Mouse (Mus musculus): Measurements from ENCODE around the gene Cd300a. TPM values are rescaled to one million over a fixed set of nuclear protein-coding genes. Genes with fewer than 3 reads are reported as not detected.

Cd300a gene
- polyA plus RNA-seq (2015; fragmentation: Nextera tagmentation; extraction: Ambion mirVana), result 1.2 and 1.4 TPM in 2 replicates

DNA sequence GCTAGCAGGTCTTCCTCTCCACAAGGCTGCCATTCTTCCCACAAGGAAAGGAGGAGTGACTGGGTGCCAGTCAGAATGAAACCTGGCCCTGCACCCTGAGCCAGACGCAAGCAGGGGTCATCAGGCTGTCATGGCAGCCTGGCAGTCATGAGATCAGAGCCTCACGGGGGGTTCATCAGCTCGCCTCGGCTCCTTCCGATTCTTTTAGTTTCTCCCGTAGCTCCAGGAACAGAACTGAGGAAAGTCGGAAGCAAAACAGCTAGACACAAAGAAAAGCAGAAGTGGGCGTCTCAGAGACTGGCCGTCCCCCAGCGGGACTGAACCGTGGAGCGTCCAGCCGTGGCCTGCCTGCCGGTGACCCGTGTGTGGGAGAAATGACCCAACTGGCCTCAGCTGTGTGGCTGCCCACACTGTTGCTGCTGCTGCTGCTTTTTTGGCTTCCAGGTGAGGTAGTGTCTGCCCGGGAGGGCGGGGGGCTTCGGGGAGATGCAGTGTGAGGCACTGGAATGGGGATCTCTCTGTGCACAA is at the start of gene Cd300a:
Cd300a (plus strand) TSS at position 51 of the 528 bp plus-strand sequence.
- H3K27ac ChIP-seq (ENCODE audit: low read length), result no peak within 1 kb of the TSS
- ATAC-seq (replicated peaks; ENCODE audit: extremely low read depth, insufficient read depth, low FRiP score), result no peak

DNA sequence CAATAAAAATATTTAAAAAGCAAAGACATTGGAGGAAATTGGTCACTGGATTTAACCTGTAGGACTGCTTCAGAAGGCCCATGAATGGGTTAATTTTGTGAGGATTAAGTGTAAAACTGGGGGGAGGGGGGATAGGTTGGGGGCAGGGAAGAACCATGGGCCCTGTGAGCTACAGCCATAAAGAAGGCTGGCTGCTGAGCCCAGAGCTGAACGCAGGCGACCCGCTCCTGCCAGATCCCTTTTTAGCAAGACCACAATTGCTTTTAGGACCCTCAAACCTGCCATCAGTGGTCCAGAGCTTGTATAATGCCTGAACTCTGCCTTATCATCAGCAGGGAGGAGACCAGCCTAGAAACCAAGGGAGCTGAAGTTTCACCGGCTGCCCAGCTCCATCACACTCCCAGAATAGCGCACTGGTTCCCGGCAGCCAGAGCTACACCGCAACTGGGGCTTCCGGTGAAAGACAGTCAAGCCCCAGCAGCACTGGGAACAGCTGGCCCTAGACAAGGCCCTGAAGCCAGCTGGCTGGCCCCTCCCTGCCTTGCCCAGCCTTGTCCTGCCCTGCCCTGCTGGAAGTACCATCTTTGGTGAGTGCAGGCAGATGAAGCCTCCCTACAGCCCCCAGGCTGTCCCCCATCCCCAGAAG is 45.9 kb upstream of the Cd300a start:
- Histone ChIP-seq H3K9ac (ENCODE audit: low read length) (peak overlapping the region; percentile 2; the same call in 1 of the 2 replicates), H3K36me3 (ENCODE audit: control insufficient read depth, insufficient read depth) (no peaks in the 10 kb centered on the region), H3K4me2 (ENCODE audit: low read depth, low read length) (peak overlapping the region; percentile 10; the same call in 1 of the 2 replicates), H3K4me3 (ENCODE audit: low read length) (no peak overlapping the region), H3K4me1 (ENCODE audit: control insufficient read depth, insufficient read depth, low read length) (peaks cover 9% of the 10 kb centered on the region), H3K27me3 (ENCODE audit: control insufficient read depth, insufficient read depth, low read length) (no peaks in the 10 kb centered on the region; the same call in 1 of the 2 replicates), H3K9me3 (replicated peaks; ENCODE audit: control insufficient read depth, low read length) (peaks cover 3% of the 10 kb centered on the region), H3K27ac (ENCODE audit: low read length) (peak overlapping the region; percentile 70)
- WGBS, result 7% methylated on average over 8 of the region's 8 CpGs
- ATAC-seq (replicated peaks; ENCODE audit: extremely low read depth, insufficient read depth, low FRiP score), result peak; percentile 90

More for the DNA sequence above, at the start of gene Cd300a:
- Histone ChIP-seq H3K27me3 (ENCODE audit: control insufficient read depth, insufficient read depth, low read length) (no peaks in the 10 kb centered on the region), H3K4me1 (ENCODE audit: control insufficient read depth, insufficient read depth, low read length) (no peaks in the 10 kb centered on the region), H3K4me3 (ENCODE audit: low read length) (no peak within 1 kb of the TSS), H3K9ac (ENCODE audit: low read length) (no peak within 1 kb of the TSS), H3K4me2 (ENCODE audit: low read depth, low read length) (no peak within 1 kb of the TSS; the same call in 1 of the 2 replicates), H3K36me3 (ENCODE audit: control insufficient read depth, insufficient read depth) (no peaks in the 10 kb centered on the region), H3K9me3 (replicated peaks; ENCODE audit: control insufficient read depth, low read length) (no peaks in the 10 kb centered on the region)
- WGBS, result 58% methylated on average over 18 of the region's 18 CpGs

DNA sequence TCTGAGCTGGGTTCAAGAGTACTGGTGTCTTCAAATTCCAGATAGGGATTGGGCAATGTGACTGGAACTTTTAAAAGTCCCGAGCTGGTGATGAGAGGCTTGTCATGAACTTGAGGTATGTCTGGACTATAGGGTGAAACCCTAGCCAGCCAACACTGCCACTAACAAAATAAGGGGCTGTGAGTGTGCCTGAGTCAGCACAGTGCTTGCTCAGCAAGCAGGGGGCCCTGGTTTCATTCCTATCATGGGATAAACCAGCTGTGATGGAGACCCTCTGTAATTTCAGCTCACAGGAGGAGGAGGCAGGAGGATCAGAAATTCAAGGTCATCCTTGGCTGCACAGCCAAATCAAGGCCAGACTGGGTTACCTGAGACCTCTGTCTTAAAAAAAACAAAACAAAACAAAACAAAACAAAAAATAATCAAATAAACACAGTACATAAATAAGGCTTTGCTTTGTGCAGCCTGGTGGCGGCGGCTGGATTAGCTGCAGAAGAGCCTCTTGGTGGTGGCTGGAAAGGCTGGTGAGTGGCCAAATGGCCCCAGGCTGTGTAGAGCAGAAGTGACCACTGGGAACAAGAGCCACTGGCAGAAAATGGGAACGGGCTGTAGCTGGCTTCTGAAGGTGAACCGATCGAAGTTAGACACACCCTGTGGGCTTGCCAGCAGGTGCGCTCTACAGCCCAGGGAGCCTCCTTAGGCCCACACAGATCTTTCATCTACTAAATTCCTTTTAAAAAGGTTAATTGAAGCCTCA is 45.2 kb upstream of the Cd300a start:
- Histone ChIP-seq H3K36me3 (ENCODE audit: control insufficient read depth, insufficient read depth) (no peaks in the 10 kb centered on the region), H3K4me2 (ENCODE audit: low read depth, low read length) (no peak overlapping the region), H3K4me3 (ENCODE audit: low read length) (no peak overlapping the region), H3K27me3 (ENCODE audit: control insufficient read depth, insufficient read depth, low read length) (peaks cover 3% of the 10 kb centered on the region), H3K4me1 (ENCODE audit: control insufficient read depth, insufficient read depth, low read length) (peaks cover 9% of the 10 kb centered on the region), H3K9me3 (replicated peaks; ENCODE audit: control insufficient read depth, low read length) (peaks cover 3% of the 10 kb centered on the region), H3K27ac (ENCODE audit: low read length) (peak overlapping the region; percentile 70), H3K9ac (ENCODE audit: low read length) (no peak overlapping the region; the same call in 1 of the 2 replicates)
- ATAC-seq (replicated peaks; ENCODE audit: extremely low read depth, insufficient read depth, low FRiP score), result no peak
- 71% methylated on average over 7 of the region's 7 CpGs for WGBS

DNA sequence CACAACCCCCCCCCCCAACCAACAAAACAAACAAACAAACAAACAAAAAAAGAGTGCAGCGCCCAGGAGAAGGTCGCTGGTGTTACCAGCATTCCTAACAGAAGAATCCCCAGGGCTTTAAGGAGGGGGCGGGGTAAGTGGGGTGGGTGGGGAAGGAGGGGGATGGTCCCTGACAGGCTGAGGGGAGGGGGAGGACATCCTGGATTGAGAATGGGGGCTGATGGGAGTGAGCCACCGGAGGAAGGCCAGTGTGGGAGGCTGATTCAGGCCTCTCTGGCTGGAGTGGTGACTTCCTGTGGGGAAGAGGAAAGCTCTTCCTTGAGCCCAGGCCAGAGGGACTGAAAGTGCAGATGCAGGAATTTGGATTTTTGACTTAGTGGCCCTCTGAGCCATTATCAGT is 43.5 kb upstream of the Cd300a start:
- H3K9me3 ChIP-seq (replicated peaks; ENCODE audit: control insufficient read depth, low read length), result no peaks in the 10 kb centered on the region
- peaks cover 7% of the 10 kb centered on the region for H3K27me3 ChIP-seq (ENCODE audit: control insufficient read depth, insufficient read depth, low read length)
- no peak overlapping the region for H3K4me3 ChIP-seq (ENCODE audit: low read length)
- H3K4me1 ChIP-seq (ENCODE audit: control insufficient read depth, insufficient read depth, low read length), result peaks cover 14% of the 10 kb centered on the region
- H3K27ac ChIP-seq (ENCODE audit: low read length), result no peak overlapping the region
- H3K36me3 ChIP-seq (ENCODE audit: control insufficient read depth, insufficient read depth), result no peaks in the 10 kb centered on the region
- WGBS, result 69% methylated on average over 4 of the region's 4 CpGs
- ATAC-seq (replicated peaks; ENCODE audit: extremely low read depth, insufficient read depth, low FRiP score), result no peak
- H3K4me2 ChIP-seq (ENCODE audit: low read depth, low read length), result no peak overlapping the region
- no peak overlapping the region for H3K9ac ChIP-seq (ENCODE audit: low read length)

DNA sequence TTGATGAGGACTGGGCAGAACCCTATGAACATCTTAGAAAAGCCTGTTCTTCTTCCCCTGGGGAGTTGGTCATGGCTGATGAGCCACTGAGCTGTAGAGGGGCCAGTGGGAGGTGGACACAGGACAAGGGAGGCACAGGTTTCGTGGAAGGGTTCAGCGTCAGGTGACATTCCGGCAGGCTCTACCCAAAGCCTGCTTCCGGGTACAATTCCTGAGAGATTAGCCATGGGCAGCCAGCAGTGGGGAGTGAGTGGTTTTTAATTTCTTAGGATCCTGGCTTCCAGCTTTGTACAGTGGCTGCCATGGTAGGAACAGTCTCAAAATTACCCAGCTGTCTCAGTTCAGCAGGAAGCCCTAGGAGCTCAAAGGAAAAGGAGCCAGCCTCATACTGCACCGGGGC is 42.8 kb upstream of the Cd300a start:
- Histone ChIP-seq H3K36me3 (ENCODE audit: control insufficient read depth, insufficient read depth) (no peaks in the 10 kb centered on the region), H3K9ac (ENCODE audit: low read length) (no peak overlapping the region), H3K27me3 (ENCODE audit: control insufficient read depth, insufficient read depth, low read length) (peaks cover 7% of the 10 kb centered on the region), H3K27ac (ENCODE audit: low read length) (no peak overlapping the region), H3K4me2 (ENCODE audit: low read depth, low read length) (no peak overlapping the region), H3K4me1 (ENCODE audit: control insufficient read depth, insufficient read depth, low read length) (peaks cover 14% of the 10 kb centered on the region), H3K4me3 (ENCODE audit: low read length) (no peak overlapping the region), H3K9me3 (replicated peaks; ENCODE audit: control insufficient read depth, low read length) (no peaks in the 10 kb centered on the region)
- 86% methylated on average over 5 of the region's 5 CpGs for whole genome bisulfite sequencing
- no peak for ATAC-seq (replicated peaks; ENCODE audit: extremely low read depth, insufficient read depth, low FRiP score)

DNA sequence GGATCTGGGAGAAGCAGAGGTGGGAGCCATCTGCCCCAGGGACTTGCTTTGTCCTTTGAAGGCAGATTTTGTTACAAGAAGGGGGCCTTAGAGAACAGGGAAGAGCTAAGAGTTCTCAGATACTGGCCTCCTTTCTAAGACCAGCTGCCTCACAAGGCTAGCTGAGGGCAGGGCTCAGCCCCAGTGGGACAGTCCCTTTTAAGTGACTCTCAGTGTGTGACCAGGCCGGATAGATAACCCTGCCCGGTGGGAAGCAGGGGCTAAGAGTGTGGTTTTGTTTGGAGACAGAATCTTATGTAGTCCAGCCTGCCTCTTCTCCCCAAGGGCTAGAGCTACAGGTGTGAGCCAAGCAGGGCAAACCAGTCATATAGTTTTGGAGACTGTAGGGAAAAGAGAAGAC is 40.3 kb upstream of the Cd300a start:
- no peak overlapping the region for H3K4me2 ChIP-seq (ENCODE audit: low read depth, low read length)
- peaks cover 9% of the 10 kb centered on the region for H3K27me3 ChIP-seq (ENCODE audit: control insufficient read depth, insufficient read depth, low read length)
- no peak overlapping the region for H3K27ac ChIP-seq (ENCODE audit: low read length)
- no peaks in the 10 kb centered on the region for H3K9me3 ChIP-seq (replicated peaks; ENCODE audit: control insufficient read depth, low read length)
- peaks cover 5% of the 10 kb centered on the region; the same call in 1 of the 2 replicates for H3K4me1 ChIP-seq (ENCODE audit: control insufficient read depth, insufficient read depth, low read length)
- no peak overlapping the region for H3K9ac ChIP-seq (ENCODE audit: low read length)
- 31% methylated on average over 2 of the region's 2 CpGs for WGBS
- H3K36me3 ChIP-seq (ENCODE audit: control insufficient read depth, insufficient read depth), result no peaks in the 10 kb centered on the region
- no peak overlapping the region for H3K4me3 ChIP-seq (ENCODE audit: low read length)
- ATAC-seq (replicated peaks; ENCODE audit: extremely low read depth, insufficient read depth, low FRiP score), result no peak

DNA sequence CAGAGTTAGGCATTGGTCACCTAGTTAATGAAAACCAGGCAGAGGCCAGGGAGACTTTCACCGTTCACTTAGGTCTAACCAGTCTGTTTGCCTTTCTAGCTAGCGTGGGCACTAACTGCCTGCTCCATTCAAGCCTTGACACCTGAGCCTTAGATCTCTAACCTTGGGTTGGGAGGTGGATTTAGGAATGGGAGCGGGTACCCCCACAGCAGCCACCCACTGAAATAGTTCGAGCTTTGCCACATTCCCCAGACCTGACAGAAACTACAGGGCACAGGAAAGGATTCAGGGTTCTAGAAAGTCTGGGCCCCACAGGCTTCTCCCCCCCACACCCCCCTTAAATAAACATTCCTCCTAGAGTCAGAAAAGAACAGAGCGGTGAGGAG is 39.8 kb upstream of the Cd300a start:
- WGBS, result 51% methylated on average over 5 of the region's 5 CpGs
- peaks cover 9% of the 10 kb centered on the region for H3K27me3 ChIP-seq (ENCODE audit: control insufficient read depth, insufficient read depth, low read length)
- no peak overlapping the region for H3K27ac ChIP-seq (ENCODE audit: low read length)
- H3K4me1 ChIP-seq (ENCODE audit: control insufficient read depth, insufficient read depth, low read length), result peaks cover 5% of the 10 kb centered on the region; the same call in 1 of the 2 replicates
- H3K9me3 ChIP-seq (replicated peaks; ENCODE audit: control insufficient read depth, low read length), result no peaks in the 10 kb centered on the region
- H3K9ac ChIP-seq (ENCODE audit: low read length), result no peak overlapping the region
- H3K4me3 ChIP-seq (ENCODE audit: low read length), result peak overlapping the region; percentile 82
- no peaks in the 10 kb centered on the region for H3K36me3 ChIP-seq (ENCODE audit: control insufficient read depth, insufficient read depth)
- ATAC-seq (replicated peaks; ENCODE audit: extremely low read depth, insufficient read depth, low FRiP score), result no peak
- H3K4me2 ChIP-seq (ENCODE audit: low read depth, low read length), result peak overlapping the region; percentile 99

DNA sequence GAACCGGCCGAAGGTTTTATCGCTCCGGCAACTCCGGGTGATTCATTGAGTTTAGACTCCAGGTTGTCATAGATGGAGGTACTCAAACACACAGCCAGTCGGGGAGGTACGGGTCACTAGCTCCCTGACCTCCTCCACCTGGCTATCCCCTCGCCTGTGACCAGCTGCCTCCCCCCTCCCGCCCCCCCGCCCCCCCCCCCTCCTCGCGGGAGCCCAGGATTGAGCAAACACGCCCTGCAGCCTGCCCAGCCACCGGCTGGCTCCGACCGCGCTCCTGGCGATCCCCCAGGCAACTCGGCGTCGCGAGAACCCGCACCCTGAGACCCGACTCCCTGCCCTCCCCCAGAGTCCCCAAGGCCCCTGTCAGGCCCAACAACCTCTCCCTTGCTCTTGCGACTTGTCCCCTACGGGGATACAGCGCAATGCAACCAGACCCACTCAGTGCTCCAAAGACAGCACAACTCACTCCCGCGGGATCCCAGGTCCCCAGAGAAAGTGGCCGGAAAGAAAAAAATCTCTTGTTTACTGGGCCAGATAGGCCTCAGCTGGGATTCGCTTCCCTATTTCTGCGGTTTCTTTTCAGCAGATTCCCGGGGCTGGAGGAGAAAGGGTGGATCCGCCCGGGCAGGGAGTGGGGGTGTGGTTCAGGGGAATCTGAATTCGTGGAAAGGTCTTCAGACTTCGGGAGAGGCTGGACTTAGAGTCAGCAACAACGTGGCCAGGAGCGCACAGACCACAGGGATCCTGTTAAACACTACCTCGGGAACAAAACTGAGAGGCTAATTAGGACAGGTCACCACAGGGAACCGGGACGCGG is 39.2 kb upstream of the Cd300a start, which contains the start of gene Gprc5c:
Gprc5c (plus strand) TSS at position 701 of the 817 bp plus-strand sequence.
- Histone ChIP-seq H3K4me1 (ENCODE audit: control insufficient read depth, insufficient read depth, low read length) (peaks cover 5% of the 10 kb centered on the region; the same call in 1 of the 2 replicates), H3K9me3 (replicated peaks; ENCODE audit: control insufficient read depth, low read length) (no peaks in the 10 kb centered on the region), H3K4me2 (ENCODE audit: low read depth, low read length) (peak within 1 kb of the TSS; percentile 99), H3K4me3 (ENCODE audit: low read length) (peak within 1 kb of the TSS; percentile 82), H3K9ac (ENCODE audit: low read length) (peak within 1 kb of the TSS; percentile 82), H3K36me3 (ENCODE audit: control insufficient read depth, insufficient read depth) (no peaks in the 10 kb centered on the region), H3K27me3 (ENCODE audit: control insufficient read depth, insufficient read depth, low read length) (peaks cover 9% of the 10 kb centered on the region), H3K27ac (ENCODE audit: low read length) (peak within 1 kb of the TSS; percentile 79)
- no peak; the same call in 1 of the 2 replicates for ATAC-seq (replicated peaks; ENCODE audit: extremely low read depth, insufficient read depth, low FRiP score)
- 5% methylated on average over 37 of the region's 43 CpGs for WGBS

All from heart, embryonic 16.5 days (tissue).